9 mouse cellular contexts compared by ENCODE assay signal in the genomic region with DNA sequence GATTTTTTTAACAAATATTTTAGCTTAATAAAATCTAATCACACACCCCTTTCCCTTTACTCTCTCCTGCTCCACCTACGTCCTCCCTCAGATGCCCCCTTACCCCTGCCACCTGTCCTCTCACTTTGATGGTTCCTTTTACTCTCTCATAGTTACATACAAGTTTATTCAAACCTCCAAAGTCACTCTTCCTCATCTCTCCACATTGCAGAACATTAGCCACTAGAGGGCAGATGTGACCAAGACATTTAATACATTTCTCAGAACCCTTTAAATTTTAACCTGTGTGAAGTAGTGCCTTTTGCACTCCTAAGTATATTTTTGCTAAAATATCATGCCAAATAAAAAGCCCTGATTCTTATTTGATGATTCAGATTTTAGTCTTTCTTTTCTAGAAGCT. TPM values are rescaled to one million over a fixed set of nuclear protein-coding genes. Genes with fewer than 3 reads are reported as not detected.
DNase-seq lines count a peak whose midpoint lies in the region; TF ChIP-seq lines count a peak whose summit lies in the region.
"Had no signal": no experiment of that assay in that cellular context is flagged by ENCODE, and none has a peak within 500 bp of the region (broad histone marks: within the 10 kb centered on the region; RNA-seq: fewer than 3 reads in every experiment).

No protein-coding gene starts in this region.

- WGBS in large intestine, adult 2 months, result 11% methylated on average over 1 of the region's 1 CpGs

- no peak for DNase-seq in gastrocnemius, adult 2 months
- DNase-seq in gastrocnemius, postnatal 25 days, result no peak
- DNase-seq in right cerebral cortex, adult 18-20 months, result peak; percentile 23
- DNase-seq in right cerebral cortex, postnatal 4 days, result no peak
- peak; percentile 66 for DNase-seq in embryo, embryonic 11 days
- DNase-seq in large intestine, adult 2 months (ENCODE audit: low read depth, low spot score), result peak; percentile 46
- DNase-seq in retina, postnatal 1 day, result peak; percentile 59
- DNase-seq in urinary bladder, adult 18-20 months (ENCODE audit: low spot score in 2 of 2), result no peak

- H3K27ac ChIP-seq in gastrocnemius, adult 2 months, result no peak overlapping the region

- peak; percentile 78 for TF ChIP-seq CTCF in gastrocnemius, adult 2 months (IDR thresholded peaks at IDR 0.05)

- no peak overlapping the region for H3K4me3 ChIP-seq in gastrocnemius, adult 2 months

- intact Hi-C loops in gastrocnemius, adult 2 months (cut with DNase I), result loop anchor here (2.0 kb wide), 2 partner anchors 55 to 377 kb away; no protein-coding TSS in a partner anchor

RNA-seq across cellular contexts. Expression of a gene that starts 33.5 kb away (rescaled TPM):
- under 1 TPM in 1 of 2 experiments, not detected in 1; 0.10 TPM for total RNA-seq in gastrocnemius, adult 2 months (2021)
- not detected for total RNA-seq in gastrocnemius, postnatal 25 days (2021)
- polyA plus RNA-seq in large intestine, adult 2 months (2012; rRNA removed), result 1.0 and 4.0 TPM in 2 replicates
- total RNA-seq: layer of hippocampus, postnatal 25 days had no signal

RNA-seq across cellular contexts. Expression of a gene that starts 46.4 kb away (rescaled TPM):
- not detected for total RNA-seq in gastrocnemius, adult 2 months (2021)
- total RNA-seq in gastrocnemius, postnatal 25 days (2021), result not detected
- 0.05 TPM in 1 of 2 replicates, not detected in the other for polyA plus RNA-seq in large intestine, adult 2 months (2012; rRNA removed)
- total RNA-seq: layer of hippocampus, postnatal 25 days had no signal

Comparison
In these comparisons a context has a peak if more than half of its experiments do, and no peak if none do; other contexts are left out.
1. DNase-seq: peak in right cerebral cortex, adult 18-20 months (single experiment), embryo, embryonic 11 days (single experiment), large intestine, adult 2 months (single experiment) and retina, postnatal 1 day (single experiment); none in gastrocnemius, adult 2 months (single experiment), gastrocnemius, postnatal 25 days (single experiment), right cerebral cortex, postnatal 4 days (single experiment) and urinary bladder, adult 18-20 months (0 of 2).